Mouse (Mus musculus) liver, adult 2 months (tissue): Measurements from ENCODE around the gene Gm49661.

ENCODE experiments used
- CTCF ChIP-seq: fragments of 200-500 bp; IDR thresholded peaks from 2 replicates; pipeline ENCODE4 v1.5.1; 2011; ENCODE audit warnings: low read depth, low read length, control low read depth
- POLR2A ChIP-seq: fragments of 200-500 bp; IDR thresholded peaks from 2 replicates; pipeline ENCODE4 v1.6.1; 2011; ENCODE audit warnings: low read length, control low read depth; ENCODE audit not compliant: insufficient read depth; ENCODE audit errors: extremely low read depth

GRCm38 (mm10) chr8:84935489-84935888, 33.7 kb downstream of the Gm49661 start:
- TF ChIP-seq CTCF (no peak), POLR2A (no peak)
